Mouse (Mus musculus) midbrain, embryonic 13.5 days (tissue): ENCODE measurements around the gene Gatad1. TPM values are rescaled to one million over a fixed set of nuclear protein-coding genes. Genes with fewer than 3 reads are reported as not detected.
"Not testable (repeated sequence)": the region's sequence is repeated elsewhere in the genome, so short reads cannot be mapped to it uniquely, and the experiment has no call there.

Experiments
- ATAC-seq: fragments of 200-750 bp; cut with Nextera tagmentation; 2 replicates; pipeline ENCODE4 v1.8.0; 2017; ENCODE audit warnings: mild to moderate bottlenecking, moderate TSS enrichment, moderate library complexity
- H3K27ac ChIP-seq: fragments of 300-500 bp; sonication (generic); 2 replicates; pipeline ENCODE4 v1.5.1; 2015; ENCODE audit warnings: inconsistent platforms, mild to moderate bottlenecking, moderate library complexity
- H3K27me3 ChIP-seq: fragments of 300-500 bp; sonication (generic); 2 replicates; pipeline ENCODE4 v1.6.1; 2015; ENCODE audit warnings: mild to moderate bottlenecking, inconsistent platforms
- H3K36me3 ChIP-seq: fragments of 300-500 bp; sonication (generic); 2 replicates; pipeline ENCODE4 v1.6.1; 2015; ENCODE audit warnings: mild to moderate bottlenecking, inconsistent platforms
- H3K4me1 ChIP-seq: fragments of 300-500 bp; sonication (generic); replicated peaks from 2 replicates; pipeline ENCODE4 v1.6.1; 2015; ENCODE audit warnings: inconsistent platforms
- H3K4me2 ChIP-seq: fragments of 300-500 bp; sonication (generic); replicated peaks from 2 replicates; pipeline ENCODE4 v1.6.1; 2015; ENCODE audit warnings: moderate library complexity, mild to moderate bottlenecking, inconsistent platforms
- H3K4me3 ChIP-seq: fragments of 300-500 bp; sonication (generic); replicated peaks from 2 replicates; pipeline ENCODE4 v1.5.1; 2015; ENCODE audit warnings: mild to moderate bottlenecking, inconsistent platforms
- H3K9ac ChIP-seq: fragments of 300-500 bp; sonication (generic); replicated peaks from 2 replicates; pipeline ENCODE4 v1.6.1; 2015; ENCODE audit warnings: mild to moderate bottlenecking, inconsistent platforms
- H3K9me3 ChIP-seq: fragments of 300-500 bp; sonication (generic); 2 replicates; pipeline ENCODE4 v1.6.1; 2016; ENCODE audit warnings: mild to moderate bottlenecking, inconsistent platforms
- WGBS: fragments of 180-500 bp; shearing (Covaris S2); methylation state at CpG from one replicate; pipeline ENCODE4 v1.1.7; 2015; 5-methylcytosine and 5-hydroxymethylcytosine counted together
- polyA plus RNA-seq: library from polyadenylated mRNA; unstranded; fragments of >200 nt; fragmentation: Nextera tagmentation; extraction: Ambion mirVana; gene quantifications from 2 replicates; pipeline ENCODE4 v1.2.1, GENCODE M21; 2015

Gatad1 gene
- polyA plus RNA-seq, 1 experiment from 2014 or later: 66.3 TPM

GRCm38 (mm10) chr5:3633315-3633714, 23.7 kb downstream of the Gatad1 start:
- H3K27me3 ChIP-seq: no peaks in the 10 kb centered on the region
- H3K27ac ChIP-seq: no peak overlapping the region
- no peaks in the 10 kb centered on the region for H3K4me1 ChIP-seq
- no peak for ATAC-seq
- H3K9me3 ChIP-seq: no peaks in the 10 kb centered on the region
- no peak overlapping the region for H3K9ac ChIP-seq
- H3K36me3 ChIP-seq: peaks cover 48% of the 10 kb centered on the region
- WGBS: 95% methylated on average over 13 of the region's 13 CpGs
- H3K4me2 ChIP-seq: no peak overlapping the region
- no peak overlapping the region for H3K4me3 ChIP-seq

DNA sequence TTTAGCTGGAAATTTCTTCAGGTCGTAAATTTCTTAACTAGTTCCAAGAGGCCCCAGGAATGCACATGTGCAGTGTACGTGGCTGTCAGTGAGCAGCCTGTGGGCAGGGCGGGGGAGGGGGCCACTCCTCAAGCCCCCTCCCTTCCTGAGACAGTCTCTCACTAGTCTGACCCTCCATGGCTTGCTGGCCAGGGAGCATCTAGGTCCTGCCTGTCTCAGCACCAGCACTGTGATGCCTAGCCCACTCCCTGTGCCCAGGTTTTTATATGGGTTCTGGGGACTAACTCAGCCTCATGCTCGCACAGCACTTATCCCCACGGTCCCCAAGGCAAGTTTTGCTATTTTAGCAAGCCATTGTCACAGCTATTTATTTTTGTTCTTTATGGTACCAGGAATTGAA, 24.7 kb downstream of the Gatad1 start:
- 85% methylated on average over 5 of the region's 5 CpGs for WGBS
- Histone ChIP-seq H3K27me3 (no peaks in the 10 kb centered on the region), H3K27ac (no peak overlapping the region), H3K9me3 (no peaks in the 10 kb centered on the region), H3K4me3 (no peak overlapping the region), H3K36me3 (peaks cover 48% of the 10 kb centered on the region), H3K9ac (no peak overlapping the region), H3K4me2 (no peak overlapping the region), H3K4me1 (no peaks in the 10 kb centered on the region)
- ATAC-seq: no peak

DNA sequence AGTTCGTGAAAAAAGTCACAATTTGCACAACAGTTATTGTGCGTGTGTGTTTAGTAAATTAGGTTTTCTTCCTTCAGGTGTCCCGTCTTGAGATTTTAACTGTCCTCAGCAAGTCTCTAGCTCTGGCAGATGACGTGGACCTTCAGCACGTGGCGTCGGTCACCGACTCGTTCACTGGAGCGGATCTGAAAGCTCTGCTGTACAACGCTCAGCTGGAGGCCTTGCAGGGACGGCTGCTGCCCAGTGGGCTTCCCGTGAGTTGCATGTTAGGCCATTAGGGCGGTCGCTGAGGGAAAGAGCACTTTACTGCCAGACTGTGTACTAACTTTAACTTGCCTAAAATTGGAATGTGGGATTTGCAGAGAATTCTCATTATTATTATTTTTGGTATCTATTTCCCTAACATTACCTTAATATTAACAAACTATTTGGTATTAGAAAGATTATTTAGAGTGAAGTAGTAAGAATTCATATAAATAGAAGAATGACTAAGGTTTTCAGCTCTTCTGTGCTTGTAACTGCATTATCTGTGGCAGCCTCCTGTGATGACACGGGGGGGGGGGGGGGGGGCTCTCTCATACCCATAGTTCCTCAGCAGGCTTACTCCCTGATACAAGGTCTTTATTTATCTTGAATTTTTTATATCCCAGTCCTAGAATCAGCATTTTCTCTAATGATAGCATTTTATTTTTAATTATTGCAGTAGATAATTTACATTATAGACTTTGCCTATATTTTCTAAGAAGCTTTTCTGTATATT, 25.3 kb downstream of the Gatad1 start:
- ATAC-seq: no peak
- Histone ChIP-seq H3K27ac (no peak overlapping the region), H3K9ac (no peak overlapping the region), H3K4me3 (no peak overlapping the region), H3K9me3 (no peaks in the 10 kb centered on the region), H3K27me3 (no peaks in the 10 kb centered on the region), H3K4me1 (no peaks in the 10 kb centered on the region), H3K36me3 (peaks cover 48% of the 10 kb centered on the region), H3K4me2 (no peak overlapping the region)
- WGBS: 56% methylated on average over 16 of the region's 16 CpGs

DNA sequence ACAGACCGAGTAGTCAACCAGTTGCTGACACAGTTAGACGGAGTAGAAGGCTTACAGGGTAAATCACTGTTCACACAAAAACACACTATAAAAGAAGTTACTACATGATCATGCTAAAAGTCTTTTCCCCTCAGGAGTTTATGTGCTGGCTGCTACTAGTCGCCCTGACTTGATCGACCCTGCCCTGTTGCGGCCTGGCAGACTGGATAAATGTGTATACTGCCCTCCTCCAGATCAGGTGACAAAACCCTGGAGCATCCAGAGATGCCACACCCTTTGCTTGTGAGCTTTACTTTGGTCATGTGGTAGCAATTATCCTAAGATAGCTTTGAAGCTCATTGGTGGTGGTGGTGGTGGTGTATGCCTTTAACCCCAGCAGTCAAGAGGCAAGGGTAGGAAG, 26.9 kb downstream of the Gatad1 start:
- H3K27ac ChIP-seq: no peak overlapping the region
- WGBS: 91% methylated on average over 5 of the region's 5 CpGs
- no peak for ATAC-seq
- H3K9me3 ChIP-seq: no peaks in the 10 kb centered on the region
- H3K4me1 ChIP-seq: no peaks in the 10 kb centered on the region
- H3K4me3 ChIP-seq: no peak overlapping the region
- H3K36me3 ChIP-seq: peaks cover 48% of the 10 kb centered on the region
- H3K4me2 ChIP-seq: no peak overlapping the region
- no peak overlapping the region for H3K9ac ChIP-seq
- no peaks in the 10 kb centered on the region for H3K27me3 ChIP-seq

- Histone ChIP-seq H3K27me3 (no peaks in the 10 kb centered on the region), H3K9ac (no peak overlapping the region), H3K4me3 (no peak overlapping the region), H3K4me2 (no peak overlapping the region), H3K9me3 (no peaks in the 10 kb centered on the region), H3K4me1 (no peaks in the 10 kb centered on the region), H3K27ac (no peak overlapping the region), H3K36me3 (peaks cover 66% of the 10 kb centered on the region)
- 90% methylated on average over 7 of the region's 7 CpGs for whole genome bisulfite sequencing
- no peak for ATAC-seq
These were observed 36.5 kb downstream of the Gatad1 start for GRCm38 (mm10) chr5:3620486-3620885.

- H3K27ac ChIP-seq, H3K4me2 ChIP-seq, H3K9ac ChIP-seq, H3K4me3 ChIP-seq, H3K9me3 ChIP-seq, ATAC-seq, H3K27me3 ChIP-seq, H3K4me1 ChIP-seq: not testable (repeated sequence)
- WGBS: 98% methylated on average over 2 of the region's 2 CpGs
- H3K36me3 ChIP-seq: peaks cover 59% of the 10 kb centered on the region
These were observed 45.1 kb downstream of the Gatad1 start for GRCm38 (mm10) chr5:3611835-3612234.

DNA sequence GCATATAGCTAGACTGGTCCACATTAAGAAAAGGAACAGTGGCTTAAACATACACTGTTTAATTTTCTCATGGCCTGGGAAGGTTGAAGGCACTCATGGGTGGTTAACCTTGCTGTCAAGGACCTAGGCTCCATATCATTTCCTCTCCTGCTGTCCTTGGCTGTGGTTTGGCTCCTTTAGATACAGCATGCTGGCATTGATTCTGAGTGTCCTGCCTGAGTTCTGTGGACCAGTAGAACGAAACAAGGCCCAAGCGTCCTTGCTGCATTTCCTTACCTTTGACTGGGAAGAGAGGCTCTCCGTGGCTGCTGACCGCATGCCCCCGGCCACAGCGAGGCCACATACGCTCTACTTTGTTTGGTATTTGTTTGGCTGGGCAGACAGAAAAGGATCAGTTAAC, 47.7 kb downstream of the Gatad1 start:
- no peak for ATAC-seq
- H3K4me2 ChIP-seq: no peak overlapping the region

DNA sequence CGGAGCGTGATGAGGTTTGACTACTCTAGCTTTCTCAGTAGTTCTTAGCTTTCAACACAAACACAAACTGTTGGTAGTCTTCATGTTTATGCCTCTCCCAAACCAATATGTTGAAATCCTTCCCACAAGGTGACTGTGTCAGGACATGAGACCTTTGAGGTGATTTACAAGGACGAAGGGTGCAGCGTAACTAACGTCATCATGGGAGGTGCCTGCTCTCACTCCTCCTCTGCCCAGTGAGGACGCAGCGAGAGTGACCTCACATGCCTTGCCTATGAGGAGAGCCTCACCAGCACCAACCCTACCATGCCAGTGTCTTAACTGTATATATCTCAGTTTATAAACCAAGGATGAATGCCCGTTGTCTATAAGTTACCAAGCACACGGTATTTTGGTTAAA, 49.9 kb downstream of the Gatad1 start:
- 94% methylated on average over 9 of the region's 9 CpGs for WGBS
- no peak overlapping the region for H3K27ac ChIP-seq
- H3K4me1 ChIP-seq: no peaks in the 10 kb centered on the region
- no peak overlapping the region for H3K9ac ChIP-seq
- H3K27me3 ChIP-seq: no peaks in the 10 kb centered on the region
- ATAC-seq: no peak
- H3K9me3 ChIP-seq: no peaks in the 10 kb centered on the region
- H3K36me3 ChIP-seq: peaks cover 56% of the 10 kb centered on the region
- no peak overlapping the region for H3K4me2 ChIP-seq
- no peak overlapping the region for H3K4me3 ChIP-seq

More for the DNA sequence above, 47.7 kb downstream of the Gatad1 start:
- Histone ChIP-seq H3K9ac (no peak overlapping the region), H3K9me3 (no peaks in the 10 kb centered on the region), H3K4me1 (no peaks in the 10 kb centered on the region), H3K27ac (no peak overlapping the region), H3K4me3 (no peak overlapping the region), H3K27me3 (no peaks in the 10 kb centered on the region), H3K36me3 (peaks cover 60% of the 10 kb centered on the region)
- WGBS: 98% methylated on average over 7 of the region's 7 CpGs

DNA sequence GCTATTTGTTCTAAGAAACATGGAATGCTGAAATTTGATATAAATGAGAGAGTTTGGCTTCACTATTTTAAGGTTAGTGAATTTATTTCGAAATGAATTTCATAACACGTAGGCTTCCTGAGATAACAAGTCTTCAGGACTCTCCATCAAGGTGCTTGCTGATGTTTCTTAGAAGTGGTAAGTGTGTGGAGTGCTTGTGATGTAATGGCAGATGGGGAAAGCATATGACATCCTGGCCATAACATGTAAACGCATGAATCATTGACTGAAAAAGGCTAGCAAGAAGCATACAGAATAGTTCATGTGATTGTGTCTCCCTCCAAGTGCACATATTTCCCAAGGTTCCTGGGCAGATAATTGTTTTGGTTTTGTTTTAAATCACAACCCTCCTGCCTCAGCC, 56.2 kb downstream of the Gatad1 start:
- Histone ChIP-seq H3K27ac (no peak overlapping the region), H3K27me3 (no peaks in the 10 kb centered on the region), H3K9ac (no peak overlapping the region), H3K4me3 (no peak overlapping the region), H3K4me1 (peaks cover 12% of the 10 kb centered on the region), H3K36me3 (peaks cover 17% of the 10 kb centered on the region), H3K9me3 (no peaks in the 10 kb centered on the region), H3K4me2 (no peak overlapping the region)
- ATAC-seq: no peak
- WGBS: 93% methylated on average over 3 of the region's 3 CpGs

DNA sequence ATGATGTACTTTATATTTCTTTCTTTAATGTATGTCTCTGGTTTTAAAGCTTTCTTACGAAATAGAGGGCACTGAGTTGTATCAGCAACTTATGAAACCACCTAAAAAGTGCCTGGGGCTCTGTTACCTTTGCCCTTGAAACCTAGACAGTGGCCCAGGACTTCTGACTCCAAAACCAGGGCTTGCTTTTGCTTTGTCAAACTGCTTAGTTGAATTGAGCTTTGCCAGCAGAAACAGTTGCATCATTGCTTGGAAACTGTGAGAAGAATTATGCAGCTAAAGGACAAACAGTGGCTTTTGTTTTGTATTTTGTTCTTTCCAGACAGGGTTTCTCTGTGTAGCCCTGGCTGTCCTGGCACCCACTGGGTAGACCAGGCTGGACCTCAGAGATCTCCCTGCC, 56.7 kb downstream of the Gatad1 start:
- 92% methylated on average over 1 of the region's 1 CpGs for WGBS

DNA sequence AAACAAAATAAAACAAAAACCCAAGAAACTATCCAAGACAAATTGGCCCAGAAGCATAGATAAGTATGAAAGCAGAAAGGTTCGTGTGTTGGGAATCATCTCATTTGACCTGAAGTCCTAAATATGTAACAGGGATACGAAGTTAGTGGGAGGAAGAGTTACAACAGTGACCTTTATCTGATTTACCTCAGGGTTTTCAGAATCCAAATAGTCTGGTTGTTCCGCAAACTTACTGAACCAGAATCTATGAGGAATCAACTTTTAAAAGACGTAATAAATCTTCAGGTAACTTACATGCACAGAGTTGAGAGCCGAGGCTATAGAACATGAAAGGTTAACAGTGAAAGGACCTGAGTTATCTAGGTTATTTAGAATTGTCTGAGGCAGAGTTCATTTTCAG, 58.2 kb downstream of the Gatad1 start:
- no peak overlapping the region for H3K27ac ChIP-seq
- 92% methylated on average over 5 of the region's 5 CpGs for WGBS
- no peak overlapping the region for H3K9ac ChIP-seq
- no peaks in the 10 kb centered on the region for H3K9me3 ChIP-seq
- ATAC-seq: no peak
- H3K4me1 ChIP-seq: peaks cover 29% of the 10 kb centered on the region
- no peak overlapping the region for H3K4me3 ChIP-seq
- H3K4me2 ChIP-seq: no peak overlapping the region
- peaks cover under 1% of the 10 kb centered on the region; the same call in 1 of the 2 replicates for H3K36me3 ChIP-seq
- no peaks in the 10 kb centered on the region for H3K27me3 ChIP-seq

More for the DNA sequence above, 56.7 kb downstream of the Gatad1 start:
- peaks cover 14% of the 10 kb centered on the region for H3K4me1 ChIP-seq
- no peak overlapping the region for H3K27ac ChIP-seq
- no peak for ATAC-seq
- no peak overlapping the region for H3K9ac ChIP-seq
- H3K36me3 ChIP-seq: peaks cover 12% of the 10 kb centered on the region
- H3K4me3 ChIP-seq: no peak overlapping the region
- no peak overlapping the region for H3K4me2 ChIP-seq
- H3K27me3 ChIP-seq: no peaks in the 10 kb centered on the region
- no peaks in the 10 kb centered on the region for H3K9me3 ChIP-seq

GRCm38 (mm10) chr5:3597171-3597570, 59.8 kb downstream of the Gatad1 start:
- H3K27me3 ChIP-seq: no peaks in the 10 kb centered on the region
- H3K4me1 ChIP-seq: peaks cover 29% of the 10 kb centered on the region
- H3K4me3 ChIP-seq: peak overlapping the region; percentile 74
- no peak overlapping the region for H3K27ac ChIP-seq
- H3K36me3 ChIP-seq: no peaks in the 10 kb centered on the region
- no peaks in the 10 kb centered on the region for H3K9me3 ChIP-seq
- peak overlapping the region; percentile 75 for H3K9ac ChIP-seq
- no peak for ATAC-seq
- peak overlapping the region; percentile 82 for H3K4me2 ChIP-seq

- WGBS: under 1% methylated on average over 30 of the region's 31 CpGs
- H3K4me1 ChIP-seq: peaks cover 29% of the 10 kb centered on the region
- peak within 1 kb of the TSS; percentile 67 for H3K27ac ChIP-seq
- H3K27me3 ChIP-seq: no peaks in the 10 kb centered on the region
- H3K9me3 ChIP-seq: no peaks in the 10 kb centered on the region
- H3K4me2 ChIP-seq: peak within 1 kb of the TSS; percentile 82
- peaks cover 5% of the 10 kb centered on the region; the same call in 1 of the 2 replicates for H3K36me3 ChIP-seq
- peak; percentile 85 for ATAC-seq
- H3K4me3 ChIP-seq: peak within 1 kb of the TSS; percentile 74
- peak within 1 kb of the TSS; percentile 75 for H3K9ac ChIP-seq
These were observed 60.6 kb downstream of the Gatad1 start, which contains the start of gene Rbm48 for GRCm38 (mm10) chr5:3596399-3596766. Gene Rbm48 (minus strand): TSS chr5:3596585.
